Mouse (Mus musculus) midbrain, postnatal 0 days (tissue): ENCODE measurements at regions not wholly inside any gene's neighbourhood (a gene's known extent, or its start where the extent isn't known, plus 50 kb on each side); places are given as distances from the start of the nearest gene placed in this dataset.
"Not testable (repeated sequence)": the region's sequence is repeated elsewhere in the genome, so short reads cannot be mapped to it uniquely, and the experiment has no call there.

Experiments used
- ATAC-seq: fragments of 200-750 bp; cut with Nextera tagmentation; 2 replicates; pipeline ENCODE4 v1.8.0; 2017; ENCODE audit warnings: moderate number of reproducible peaks, mild to moderate bottlenecking, moderate TSS enrichment, moderate library complexity; ENCODE audit not compliant: low FRiP score
- DNase-seq: peaks from one replicate; pipeline ENCODE4 v3.0.0-alpha.2; 2015; ENCODE audit warnings: low spot score
- H3K27ac ChIP-seq: fragments of 300-500 bp; sonication (generic); 2 replicates; pipeline ENCODE4 v1.5.1; 2014; ENCODE audit warnings: low read depth, mild to moderate bottlenecking, low read length, mixed read lengths
- H3K27me3 ChIP-seq: fragments of 300-500 bp; sonication (generic); 2 replicates; pipeline ENCODE4 v1.6.1; 2014; ENCODE audit warnings: low read length, control low read depth, mixed read lengths; ENCODE audit not compliant: insufficient read depth
- H3K36me3 ChIP-seq: fragments of 300-500 bp; sonication (generic); 2 replicates; pipeline ENCODE4 v1.6.1; 2014; ENCODE audit warnings: low read length, control low read depth, mixed read lengths; ENCODE audit not compliant: insufficient read depth
- H3K4me1 ChIP-seq: fragments of 300-500 bp; sonication (generic); 2 replicates; pipeline ENCODE4 v1.6.1; 2014; ENCODE audit warnings: mild to moderate bottlenecking, control low read depth, antibody characterized with exemption, low read length, mixed read lengths; ENCODE audit not compliant: insufficient read depth
- H3K4me2 ChIP-seq: fragments of 300-500 bp; sonication (generic); 2 replicates; pipeline ENCODE4 v1.6.1; 2014; ENCODE audit warnings: low read depth, mild to moderate bottlenecking, low read length, mixed read lengths; ENCODE audit not compliant: poor library complexity, severe bottlenecking
- H3K4me3 ChIP-seq: fragments of 300-500 bp; sonication (generic); 2 replicates; pipeline ENCODE4 v1.5.1; 2014; ENCODE audit warnings: low read depth, mild to moderate bottlenecking, low read length, moderate library complexity
- H3K9ac ChIP-seq: fragments of 300-500 bp; sonication (generic); replicated peaks from 2 replicates; pipeline ENCODE4 v1.6.1; 2014; ENCODE audit warnings: mild to moderate bottlenecking, low read length, moderate library complexity, mixed read lengths; ENCODE audit not compliant: poor library complexity, severe bottlenecking
- H3K9me3 ChIP-seq: fragments of 300-500 bp; sonication (generic); 2 replicates; pipeline ENCODE4 v1.6.1; 2016; ENCODE audit warnings: low read length, control low read depth
- CTCF ChIP-seq: IDR thresholded peaks from 2 replicates; pipeline ENCODE4 v1.5.1; 2016; ENCODE audit warnings: antibody characterized with exemption, mild to moderate bottlenecking
- WGBS: fragments of 180-500 bp; shearing (Covaris S2); extraction: QIAGEN DNeasy Blood & Tissue Kit; methylation state at CpG from one replicate; pipeline ENCODE4 v1.1.7; 2014; 5-methylcytosine and 5-hydroxymethylcytosine counted together

DNA sequence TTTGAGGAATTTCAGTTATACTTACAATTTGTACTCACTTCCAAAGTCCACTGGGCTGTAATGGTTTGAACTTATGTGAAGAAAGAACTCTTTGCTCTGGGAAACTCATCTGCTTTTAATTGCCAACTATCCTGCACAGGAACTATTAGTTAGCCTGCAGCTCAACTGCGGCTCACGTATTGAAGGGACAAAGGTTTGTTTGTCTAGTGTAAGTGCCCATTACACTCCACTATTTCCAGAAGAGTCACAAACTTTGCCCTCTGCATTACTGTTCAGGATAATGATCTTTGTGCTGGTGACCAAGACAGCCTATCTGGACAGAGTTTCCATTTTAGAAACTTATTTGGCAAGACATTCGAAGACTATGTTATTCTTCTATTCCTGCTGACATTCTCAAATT lies 74.5 kb downstream of the Slc10a2 start:
- Histone ChIP-seq H3K36me3 (no peaks in the 10 kb centered on the region), H3K4me3 (no peak overlapping the region), H3K9me3 (no peaks in the 10 kb centered on the region), H3K4me2 (no peak overlapping the region), H3K4me1 (no peaks in the 10 kb centered on the region), H3K27me3 (no peaks in the 10 kb centered on the region), H3K27ac (no peak overlapping the region), H3K9ac (no peak overlapping the region)
- ATAC-seq (no peak), DNase-seq (no peak)
- 80% methylated on average over 3 of the region's 3 CpGs for WGBS
- TF ChIP-seq CTCF = no peak

- 54% methylated on average over 1 of the region's 1 CpGs for WGBS
- no peak for ATAC-seq
- no peak overlapping the region for H3K27ac ChIP-seq
- H3K4me1 ChIP-seq = no peaks in the 10 kb centered on the region
- no peak overlapping the region for H3K4me2 ChIP-seq
- no peak overlapping the region for H3K9ac ChIP-seq
- no peaks in the 10 kb centered on the region for H3K27me3 ChIP-seq
- H3K36me3 ChIP-seq = no peaks in the 10 kb centered on the region
- H3K4me3 ChIP-seq = no peak overlapping the region
- no peaks in the 10 kb centered on the region for H3K9me3 ChIP-seq
- peak; percentile 37 for DNase-seq
- TF ChIP-seq CTCF = no peak
Observed at GRCm38 (mm10) chr8:5012368-5012767, 92.8 kb downstream of the Slc10a2 start.

GRCm38 (mm10) chr8:5011771-5012170 lies 93.4 kb downstream of the Slc10a2 start:
- no peaks in the 10 kb centered on the region for H3K9me3 ChIP-seq
- no peak overlapping the region for H3K27ac ChIP-seq
- H3K4me3 ChIP-seq = no peak overlapping the region
- no peaks in the 10 kb centered on the region for H3K4me1 ChIP-seq
- ATAC-seq (no peak), DNase-seq (no peak)
- no peak for TF ChIP-seq CTCF
- H3K4me2 ChIP-seq = no peak overlapping the region
- 66% methylated on average over 3 of the region's 3 CpGs for WGBS
- no peaks in the 10 kb centered on the region for H3K27me3 ChIP-seq
- no peak overlapping the region for H3K9ac ChIP-seq
- H3K36me3 ChIP-seq = no peaks in the 10 kb centered on the region

DNA sequence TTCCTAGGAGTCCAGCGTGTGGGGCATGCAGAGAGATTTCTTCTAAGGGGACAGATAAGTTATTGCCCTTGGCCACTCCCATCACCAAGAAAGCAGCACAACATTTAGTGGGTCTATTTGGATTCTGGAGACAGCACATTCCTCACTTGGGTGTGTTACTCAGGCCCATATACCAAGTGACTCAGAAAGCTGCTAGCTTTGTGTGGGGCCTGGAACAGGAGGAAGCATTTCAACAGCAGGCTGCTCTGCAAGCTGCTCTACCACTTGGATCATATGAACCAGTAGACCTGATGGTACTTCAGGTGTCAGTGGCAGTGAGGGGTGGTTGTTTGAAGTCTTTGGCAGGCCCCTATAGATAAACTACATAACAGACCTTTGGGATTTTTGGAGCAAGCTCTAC lies 101.8 kb downstream of the Slc10a2 start:
- not testable (repeated sequence) for H3K9me3 ChIP-seq, H3K27ac ChIP-seq, H3K36me3 ChIP-seq, H3K9ac ChIP-seq, H3K4me3 ChIP-seq, H3K27me3 ChIP-seq, H3K4me2 ChIP-seq, ATAC-seq, H3K4me1 ChIP-seq, DNase-seq
- WGBS = 94% methylated on average over 1 of the region's 1 CpGs
